Mouse (Mus musculus) cortical plate, adult 2 months (tissue): ENCODE data around the gene Sfrp2.

Source experiments
- CTCF ChIP-seq: fragments of 200-500 bp; IDR thresholded peaks from 2 replicates; pipeline ENCODE4 v1.5.1; 2011; ENCODE audit warnings: mild to moderate bottlenecking, control low read depth, low read length; ENCODE audit not compliant: insufficient read depth; ENCODE audit errors: extremely low read depth
- POLR2A ChIP-seq: fragments of 200-500 bp; IDR thresholded peaks from 2 replicates; pipeline ENCODE4 v1.6.1; 2011; ENCODE audit warnings: mild to moderate bottlenecking, low read length, control low read depth; ENCODE audit not compliant: insufficient read depth; ENCODE audit errors: extremely low read depth

GRCm38 (mm10) chr3:83775403-83775802 is 9.3 kb downstream of the Sfrp2 start:
- TF ChIP-seq CTCF, result no peak
- TF ChIP-seq POLR2A, result no peak
